ENCODE assay signal across 8 mouse cellular contexts in the genomic region with DNA sequence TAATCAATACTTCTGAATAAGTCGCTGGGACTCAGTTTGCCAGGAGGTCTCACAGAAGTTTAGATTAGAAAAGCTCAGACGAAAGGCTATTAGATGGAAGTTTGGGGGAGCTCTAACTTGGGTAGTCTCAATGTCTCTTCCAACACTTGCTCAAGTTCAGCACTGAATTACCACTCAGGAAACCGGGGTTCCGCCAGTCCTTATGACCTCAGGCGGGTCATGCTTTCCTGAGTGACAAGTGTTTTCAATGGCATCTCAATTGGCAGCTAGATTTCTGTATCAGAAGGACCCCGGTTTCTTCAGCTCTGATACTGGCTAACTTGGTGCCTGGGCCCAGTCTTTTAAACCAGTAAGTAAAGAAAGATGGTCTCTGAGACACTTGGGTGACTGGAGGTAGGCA. TPM values are rescaled to one million over a fixed set of nuclear protein-coding genes. Genes with fewer than 3 reads are reported as not detected.
DNase-seq lines count a peak whose midpoint lies in the region; ATAC-seq and TF ChIP-seq lines count a peak whose summit lies in the region.

No protein-coding gene starts in this region.

- WGBS in lung, adult 2 months: 37% methylated on average over 6 of the region's 6 CpGs
- 47% methylated on average over 6 of the region's 6 CpGs for WGBS in forebrain, embryonic 11.5 days
- WGBS in limb, embryonic 13.5 days: 38% methylated on average over 6 of the region's 6 CpGs
- WGBS in small intestine, adult 2 months: 42% methylated on average over 6 of the region's 6 CpGs

- no peaks in the 10 kb centered on the region for H3K9me3 ChIP-seq in forebrain, embryonic 11.5 days (ENCODE audit: control insufficient read depth, low read length)
- no peaks in the 10 kb centered on the region for H3K9me3 ChIP-seq in limb, embryonic 13.5 days

- no peak overlapping the region for H3K27ac ChIP-seq in forebrain, embryonic 11.5 days (ENCODE audit: low read depth, low read length)
- no peak overlapping the region for H3K27ac ChIP-seq in limb, embryonic 13.5 days
- H3K27ac ChIP-seq in small intestine, adult 2 months (ENCODE audit: insufficient read depth, low read depth, low read length): no peak overlapping the region

- no peak for TF ChIP-seq POLR2A in lung, adult 2 months (IDR thresholded peaks at IDR 0.05; ENCODE audit: borderline replicate concordance, extremely low read depth, low read depth, low read length)
- TF ChIP-seq POLR2A in small intestine, adult 2 months (IDR thresholded peaks at IDR 0.05; ENCODE audit: low read depth, low read length): no peak

- ATAC-seq in forebrain, embryonic 11.5 days (replicated peaks; ENCODE audit: low FRiP score): no peak
- ATAC-seq in limb, embryonic 13.5 days (ENCODE audit: low FRiP score, low read depth): no peak

- H3K36me3 ChIP-seq in forebrain, embryonic 11.5 days (ENCODE audit: control insufficient read depth, insufficient read depth, low read length): no peaks in the 10 kb centered on the region
- H3K36me3 ChIP-seq in limb, embryonic 13.5 days: no peaks in the 10 kb centered on the region
- H3K36me3 ChIP-seq in small intestine, adult 2 months (ENCODE audit: control insufficient read depth, insufficient read depth, low read length): no peaks in the 10 kb centered on the region

- peaks cover 3% of the 10 kb centered on the region; the same call in 1 of the 2 replicates for H3K4me1 ChIP-seq in lung, adult 2 months (ENCODE audit: control insufficient read depth, insufficient read depth, low read length)
- H3K4me1 ChIP-seq in forebrain, embryonic 11.5 days (replicated peaks; ENCODE audit: control insufficient read depth, insufficient read depth, low read length): no peaks in the 10 kb centered on the region
- peaks cover 5% of the 10 kb centered on the region; the same call in 1 of the 2 replicates for H3K4me1 ChIP-seq in limb, embryonic 13.5 days
- peaks cover 3% of the 10 kb centered on the region; the same call in 1 of the 2 replicates for H3K4me1 ChIP-seq in small intestine, adult 2 months (ENCODE audit: control insufficient read depth, insufficient read depth, insufficient read length, low read length)

- peaks cover 23% of the 10 kb centered on the region; the same call in 1 of the 2 replicates for H3K27me3 ChIP-seq in forebrain, embryonic 11.5 days (ENCODE audit: control insufficient read depth, insufficient read depth, low read length)
- H3K27me3 ChIP-seq in limb, embryonic 13.5 days: peaks cover 75% of the 10 kb centered on the region
- H3K27me3 ChIP-seq in small intestine, adult 2 months (ENCODE audit: control insufficient read depth, insufficient read depth, low read length): no peaks in the 10 kb centered on the region

- no peak for TF ChIP-seq CTCF in lung, adult 2 months (IDR thresholded peaks at IDR 0.05; ENCODE audit: insufficient read depth, low read length)
- no peak for TF ChIP-seq CTCF in small intestine, adult 2 months (IDR thresholded peaks at IDR 0.05; ENCODE audit: extremely low read depth, insufficient read length, insufficient replicate concordance, low read depth, low read length)

- no peak for DNase-seq in lung, adult 2 months
- DNase-seq in lung, postnatal 4 days: no peak
- no peak for DNase-seq in forebrain, embryonic 11.5 days (ENCODE audit: low spot score)
- no peak for DNase-seq in thymus, postnatal 0 days (ENCODE audit: low spot score)
- DNase-seq in right cerebral cortex, postnatal 10 days (ENCODE audit: low spot score in 2 of 2): no peak
- DNase-seq in cerebellum, postnatal 14 days: no peak

- peak overlapping the region; percentile 65 for H3K4me2 ChIP-seq in forebrain, embryonic 11.5 days (ENCODE audit: low read depth, low read length, severe bottlenecking)
- peak overlapping the region; percentile 81 for H3K4me2 ChIP-seq in limb, embryonic 13.5 days (replicated peaks)

- H3K4me3 ChIP-seq in lung, adult 2 months (replicated peaks; ENCODE audit: extremely low read depth, low read depth, low read length): peak overlapping the region; percentile 99
- peak overlapping the region; percentile 36 for H3K4me3 ChIP-seq in forebrain, embryonic 11.5 days (ENCODE audit: low read depth, low read length)
- H3K4me3 ChIP-seq in limb, embryonic 13.5 days: peak overlapping the region; percentile 50
- peak overlapping the region; percentile 65 for H3K4me3 ChIP-seq in small intestine, adult 2 months (ENCODE audit: low read depth, low read length)

- no peak overlapping the region for H3K9ac ChIP-seq in forebrain, embryonic 11.5 days (ENCODE audit: low read length)
- H3K9ac ChIP-seq in limb, embryonic 13.5 days: peak overlapping the region; percentile 66

RNA-seq across cellular contexts. Expression of gene Stard8, which starts 40.2 kb away (rescaled TPM):
- polyA plus RNA-seq in lung, adult 2 months (2012; rRNA removed): 87.0 and 89.6 TPM in 2 replicates
- 8.9 and 9.4 TPM in 2 replicates for polyA plus RNA-seq in forebrain, embryonic 11.5 days (2014; fragmentation: Nextera tagmentation; extraction: Ambion mirVana)
- polyA plus RNA-seq in limb, embryonic 13.5 days (2015; fragmentation: Nextera tagmentation; extraction: Ambion mirVana): 6.9 and 7.1 TPM in 2 replicates
- 2.5 and 3.7 TPM in 2 replicates for polyA plus RNA-seq in small intestine, adult 2 months (2012; rRNA removed)
- polyA plus RNA-seq in thymus, postnatal 0 days (2015; fragmentation: Nextera tagmentation; extraction: Ambion mirVana): 1.7 and 1.9 TPM in 2 replicates

Comparison
In these comparisons a context has a peak if more than half of its experiments do, and no peak if none do; other contexts are left out.
1. H3K4me3 ChIP-seq: peak in every context shown above with its lines; median percentile 99 in lung, adult 2 months; 65 in small intestine, adult 2 months; 50 in limb, embryonic 13.5 days; 36 in forebrain, embryonic 11.5 days.